Mouse (Mus musculus): ENCODE measurements around the gene Agap1.
A peak's percentile ranks its signal among the peaks of the same experiment; 100 is the strongest.

Gene Agap1

DNA sequence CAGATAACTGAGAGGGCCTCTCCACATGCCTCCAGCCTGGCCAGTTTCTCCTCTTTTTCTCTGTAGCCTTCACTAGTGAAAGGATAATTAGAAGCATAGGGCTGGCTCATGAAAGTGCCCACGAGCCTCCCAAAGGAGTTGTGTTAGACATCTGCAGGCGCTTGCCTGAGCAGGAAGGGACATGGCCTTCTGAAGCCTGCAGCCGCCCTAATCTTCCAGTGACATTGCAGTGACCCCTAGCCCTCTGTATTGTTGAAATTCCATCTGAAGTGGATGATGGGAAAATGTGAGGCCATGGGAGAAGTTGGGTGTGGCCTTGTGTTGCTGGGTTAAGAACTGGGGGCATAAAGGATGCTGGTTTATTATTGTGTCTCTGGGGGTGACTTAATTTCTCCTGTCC lies 269.5 kb downstream of the Agap1 start:
- no peak for DNase-seq

DNA sequence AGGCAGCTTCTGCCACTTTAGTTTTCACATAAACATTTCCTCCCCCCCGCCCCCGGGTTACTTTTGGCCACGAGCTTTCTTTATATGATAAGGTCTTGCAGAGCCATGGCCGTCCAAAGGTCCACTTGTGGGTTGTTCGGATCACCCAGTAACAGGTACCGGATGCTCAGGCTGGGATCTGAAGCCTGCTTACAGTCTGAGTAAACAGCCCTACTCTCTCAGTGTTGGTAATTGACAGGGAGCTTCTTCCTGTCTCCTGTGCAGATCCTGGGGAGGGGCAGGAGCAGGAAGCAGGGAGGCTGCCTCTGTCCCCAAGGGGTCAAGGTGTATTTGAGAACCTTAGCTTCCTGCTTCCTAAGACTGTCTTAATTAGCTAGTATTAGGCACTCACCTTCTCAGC lies 269.9 kb downstream of the Agap1 start:
- no peak for DNase-seq

DNA sequence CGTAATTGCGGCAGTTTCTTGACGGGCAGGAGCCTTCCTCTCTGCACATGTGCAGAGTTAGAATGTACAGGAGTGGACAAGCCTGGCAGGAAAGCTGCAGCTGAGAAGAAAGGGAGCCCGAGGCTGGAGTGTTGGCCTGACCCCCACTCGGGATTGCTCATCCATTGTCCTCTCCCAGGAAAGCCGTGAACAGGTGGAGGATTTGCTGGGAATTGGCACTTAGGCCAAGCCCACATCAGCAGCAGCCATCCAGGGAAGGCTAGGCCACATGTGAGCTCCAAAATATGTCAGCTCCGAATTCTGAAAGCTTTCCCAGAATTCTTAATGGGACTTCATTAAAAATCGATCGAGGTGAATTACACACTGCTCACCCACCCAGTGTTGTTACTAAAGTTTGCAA lies 270.4 kb downstream of the Agap1 start:
- no peak for DNase-seq

DNA sequence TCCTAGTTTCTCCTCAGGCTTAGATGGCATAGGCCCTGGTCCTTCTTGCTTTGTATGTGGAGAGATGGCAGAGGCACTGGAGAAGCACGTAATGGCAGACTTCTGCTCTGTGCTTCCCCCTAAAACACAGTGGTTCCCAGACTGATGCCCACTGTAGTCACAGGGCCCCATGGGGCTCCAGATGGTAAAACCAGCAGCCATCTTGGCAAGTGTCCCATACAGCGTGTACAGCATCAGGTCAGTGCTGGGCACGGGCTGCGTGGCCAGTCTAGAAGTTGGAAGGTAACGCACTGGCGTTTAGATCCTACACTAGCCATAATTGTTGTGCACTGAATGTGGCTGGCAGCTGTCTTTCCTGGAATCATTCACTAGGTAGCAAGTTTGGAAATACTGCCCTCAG lies 273.9 kb downstream of the Agap1 start:
- no peak for DNase-seq

DNA sequence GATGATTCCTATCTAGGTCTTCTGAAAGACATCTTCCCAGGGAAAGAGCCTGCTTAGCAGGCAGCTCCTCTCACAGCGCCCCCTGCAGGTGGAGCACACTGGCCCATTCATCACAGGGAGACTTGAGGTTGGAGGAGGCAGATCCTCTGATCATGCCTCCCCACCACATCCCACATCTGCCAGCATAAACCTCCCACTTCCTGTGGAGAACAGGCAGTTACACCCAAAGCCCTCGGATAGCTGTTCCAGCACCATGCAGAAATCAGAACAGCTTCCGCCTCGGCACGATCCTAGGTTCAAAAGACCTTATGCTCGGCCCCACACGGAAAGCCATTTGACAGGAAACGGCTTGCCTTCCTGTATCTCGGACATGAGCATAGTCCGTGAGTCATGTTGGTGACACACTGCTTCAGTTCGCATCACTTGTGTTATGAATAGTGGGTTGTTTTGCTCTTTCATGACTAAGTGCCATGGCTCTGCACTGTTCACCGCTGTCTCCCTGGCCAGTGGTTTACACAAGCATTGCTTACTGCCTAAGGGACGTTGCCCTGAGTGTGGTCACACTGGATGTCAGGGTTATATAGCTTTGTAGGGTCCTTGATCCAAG lies 276.1 kb downstream of the Agap1 start:
- peak; percentile 41 for DNase-seq

DNA sequence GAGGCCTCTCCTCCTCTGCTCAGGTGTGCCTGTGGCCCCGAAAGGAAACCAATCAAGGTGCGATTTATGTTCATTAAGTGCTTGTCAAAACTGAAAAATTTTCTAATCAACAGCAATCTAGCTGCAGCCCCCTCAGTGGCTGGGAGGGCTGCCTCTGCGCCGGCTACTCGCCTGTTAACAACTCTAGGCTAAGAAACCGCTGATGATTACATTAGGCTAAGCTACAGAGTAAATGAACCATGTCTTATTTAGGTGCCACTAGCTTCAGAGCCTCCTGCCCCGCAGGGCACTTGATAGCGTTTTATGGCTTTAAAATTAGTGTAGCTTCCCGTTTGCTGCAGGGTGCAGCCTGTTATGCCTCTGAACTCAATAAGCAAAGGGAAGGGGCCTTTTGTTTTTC lies 279.8 kb downstream of the Agap1 start:
- DNase-seq, result no peak

DNA sequence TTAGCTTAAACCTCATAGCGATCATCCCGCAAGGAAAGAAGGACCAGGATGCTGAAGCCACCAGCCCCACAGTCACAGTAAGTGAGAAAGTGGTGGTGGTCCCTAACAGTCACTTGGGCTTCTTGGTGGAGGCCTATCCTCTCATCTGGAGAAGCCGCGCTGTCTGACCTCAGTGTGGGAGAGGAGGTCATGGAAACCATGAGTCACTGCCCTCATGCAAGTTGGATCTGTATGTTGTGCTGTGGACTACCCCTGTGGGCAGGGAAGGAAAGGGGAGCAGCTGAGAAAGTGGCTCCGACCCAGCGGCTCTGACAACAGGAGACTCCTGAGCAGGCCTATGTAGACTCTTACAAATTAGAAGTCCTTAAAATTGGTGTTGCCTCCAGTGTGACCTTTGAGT lies 280.5 kb downstream of the Agap1 start:
- DNase-seq, result no peak

DNA sequence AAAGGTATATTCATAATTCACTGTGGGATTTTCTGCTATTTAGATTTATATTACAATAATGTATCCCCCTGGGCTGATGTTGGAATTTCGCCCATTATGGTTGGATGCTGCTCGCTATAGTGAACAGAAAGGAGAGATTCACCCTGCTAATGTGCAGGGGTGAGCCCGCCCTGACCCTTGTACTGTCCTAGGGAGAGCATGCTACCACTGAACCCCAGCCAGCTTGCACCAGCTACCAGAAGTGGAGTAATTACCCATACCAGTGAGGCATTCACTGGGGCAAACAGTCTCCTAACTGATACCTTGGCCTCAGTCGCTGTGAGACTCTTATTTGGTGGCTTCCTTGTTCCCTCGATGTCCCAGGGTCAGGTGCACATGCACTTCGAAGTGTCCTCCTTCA lies 281.4 kb downstream of the Agap1 start:
- DNase-seq, result no peak

DNA sequence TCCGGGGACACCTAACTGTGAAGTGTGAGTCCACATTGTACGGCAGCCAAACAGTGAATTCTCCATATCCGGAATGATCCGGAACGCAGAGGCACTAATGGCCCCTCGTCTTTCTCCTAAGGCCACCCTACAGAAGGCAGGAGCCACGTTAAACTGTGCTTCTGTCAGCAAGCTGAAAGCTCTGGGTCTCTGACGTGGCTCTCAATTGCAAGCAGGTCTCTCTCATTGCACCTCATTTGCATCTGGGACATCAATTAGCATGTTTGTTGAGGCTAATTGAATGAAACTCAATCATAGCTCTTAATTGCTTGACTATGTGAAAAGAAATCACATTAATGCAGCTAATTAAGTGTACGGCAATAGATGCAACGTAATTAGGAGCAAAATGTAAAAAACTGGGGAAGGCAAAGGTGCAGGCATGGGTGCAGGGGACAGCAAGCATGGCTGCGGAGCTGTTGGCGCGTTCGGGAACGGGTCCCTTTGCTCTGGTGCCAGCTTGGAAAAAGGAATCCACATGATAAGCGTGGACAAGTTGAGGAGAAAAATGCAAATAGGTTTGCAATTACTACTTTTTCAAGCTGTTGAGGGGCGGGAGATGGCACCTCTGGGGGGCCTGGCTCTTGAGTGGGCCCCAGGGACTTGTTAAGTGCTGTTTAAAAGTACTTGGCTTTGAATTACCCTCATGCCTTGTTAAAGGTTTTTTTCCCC lies 284.6 kb downstream of the Agap1 start:
- DNase-seq, result no peak

DNA sequence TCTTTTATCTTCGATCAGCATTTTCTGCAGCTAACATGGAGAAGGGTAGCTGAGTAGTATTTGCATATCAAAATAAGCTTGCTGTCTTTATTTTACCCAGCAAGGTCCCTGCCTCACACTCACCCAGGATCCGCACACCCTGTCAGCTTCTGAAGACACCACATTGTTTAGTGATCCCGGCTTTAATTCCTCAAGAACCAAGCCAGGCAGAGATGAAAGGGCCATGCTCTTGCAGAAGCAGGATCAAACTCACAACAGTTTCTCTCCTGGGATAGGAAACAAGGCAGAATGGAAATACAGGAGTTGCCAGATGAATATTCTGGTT lies 285.1 kb downstream of the Agap1 start:
- DNase-seq, result no peak

DNA sequence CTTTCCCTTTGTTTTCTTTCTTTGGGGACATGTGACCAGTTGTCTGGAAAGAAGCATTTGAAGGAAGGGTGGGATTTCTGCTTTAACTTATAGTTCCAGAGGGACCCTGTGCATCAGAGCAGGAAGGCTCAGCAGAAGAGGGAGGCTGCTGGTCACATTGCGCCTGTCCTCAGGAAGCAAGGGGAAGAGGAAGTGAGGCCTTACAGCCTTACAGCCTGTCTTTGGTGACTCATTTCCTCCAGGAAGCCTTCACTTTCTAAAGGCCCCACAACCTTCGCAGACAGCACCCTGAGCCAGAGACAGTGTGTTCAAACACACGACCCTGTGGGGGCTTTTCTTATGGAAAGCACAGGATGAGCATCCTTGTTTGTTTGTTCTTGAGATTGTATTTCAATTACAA lies 287.8 kb downstream of the Agap1 start:
- peak; percentile 13 for DNase-seq

DNA sequence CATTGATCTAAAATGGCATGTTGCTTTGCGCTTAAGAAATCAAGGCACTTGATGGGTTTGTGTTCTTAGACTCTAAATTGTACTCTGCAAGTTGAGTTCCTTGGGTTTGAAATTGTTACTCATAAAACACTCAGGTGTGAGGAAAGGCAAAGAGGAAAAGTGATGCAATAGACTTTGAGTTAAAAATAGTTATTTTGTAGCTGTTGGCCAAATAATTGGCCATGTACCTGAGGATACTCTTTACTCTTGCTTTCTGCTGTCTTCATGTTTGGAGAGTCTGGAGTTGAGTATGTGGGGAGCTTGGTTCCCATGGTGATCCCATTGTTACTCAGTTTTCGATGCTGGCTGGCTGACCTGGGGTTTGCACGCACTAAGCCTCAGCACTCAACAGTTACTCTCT lies 291.6 kb downstream of the Agap1 start:
- DNase-seq, result no peak

DNA sequence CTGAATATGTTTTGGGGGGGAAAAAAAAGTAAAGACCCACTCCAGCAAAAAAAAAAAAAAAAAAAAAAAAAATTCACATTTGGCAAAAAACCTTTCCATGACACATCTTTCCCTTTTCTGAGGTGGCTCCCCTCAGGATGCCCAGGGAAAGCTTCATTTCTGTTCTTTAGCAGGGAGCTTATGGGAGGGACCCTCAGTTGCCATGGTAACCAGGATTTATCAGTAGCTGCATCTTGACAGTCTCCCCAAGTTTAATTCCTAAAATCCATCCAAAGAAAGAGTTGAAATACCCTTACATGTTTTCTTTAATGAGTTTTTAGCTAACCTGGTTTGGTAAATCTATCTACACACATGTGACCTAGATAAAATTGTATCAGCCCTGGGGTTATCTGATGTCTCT lies 295.1 kb downstream of the Agap1 start:
- no peak for DNase-seq

DNA sequence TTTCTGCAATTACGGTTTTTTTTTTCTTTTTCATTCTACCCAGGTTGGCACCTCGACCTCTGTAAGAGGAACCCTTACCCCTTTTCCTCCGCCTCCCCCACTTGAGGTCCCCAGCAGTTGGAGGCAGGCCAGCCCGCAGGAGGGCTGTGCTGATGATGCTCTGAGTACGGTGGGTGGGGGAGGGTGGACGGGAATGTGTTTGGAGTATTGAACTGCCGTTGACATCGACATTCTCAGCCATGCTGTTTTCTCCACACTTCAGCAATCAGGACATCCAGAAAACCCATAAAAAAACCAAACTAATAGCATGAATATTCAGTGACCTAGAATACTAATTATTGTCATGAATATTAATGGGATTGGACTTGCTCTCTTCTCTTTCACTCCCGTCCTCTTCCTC lies 295.9 kb downstream of the Agap1 start:
- DNase-seq, result no peak

DNA sequence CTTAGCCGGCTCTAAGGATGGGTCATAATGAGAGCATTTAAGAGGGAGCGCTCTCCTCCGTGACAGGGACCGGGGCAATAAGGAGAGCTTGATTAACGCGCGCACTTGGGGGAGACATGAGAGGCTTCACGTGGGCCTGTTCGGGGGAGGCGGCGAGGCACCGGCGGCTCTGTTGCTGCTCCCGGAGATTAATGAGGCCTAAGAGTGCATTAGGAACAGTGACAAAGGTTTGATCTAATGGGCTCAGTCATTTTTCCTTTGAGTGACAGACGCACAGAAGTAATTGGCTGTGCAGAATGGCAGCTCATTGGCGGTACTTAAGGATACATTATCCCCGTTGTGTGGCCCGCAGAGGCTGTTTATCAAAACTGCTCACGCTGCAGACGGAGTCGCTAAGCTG lies 296.3 kb downstream of the Agap1 start:
- DNase-seq, result no peak

DNA sequence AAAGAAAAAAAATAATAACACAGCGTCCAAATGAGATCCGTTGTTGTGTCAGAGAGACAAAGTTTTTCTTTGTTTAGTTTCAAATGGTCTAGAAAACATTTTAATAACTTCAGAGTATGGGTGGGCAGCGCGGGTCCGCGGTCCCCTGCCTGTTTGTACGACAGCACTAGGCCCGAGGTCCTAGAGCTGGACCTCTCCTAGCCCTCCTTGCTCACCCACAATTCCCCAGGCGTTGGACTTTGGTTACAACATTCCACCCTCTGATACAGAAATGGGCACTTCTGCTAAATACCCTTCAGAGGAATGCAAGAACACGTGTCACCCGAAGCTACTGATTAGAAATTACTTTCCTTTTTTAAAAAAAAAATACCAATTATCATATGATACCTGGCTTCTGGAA lies 296.7 kb downstream of the Agap1 start:
- no peak for DNase-seq

DNA sequence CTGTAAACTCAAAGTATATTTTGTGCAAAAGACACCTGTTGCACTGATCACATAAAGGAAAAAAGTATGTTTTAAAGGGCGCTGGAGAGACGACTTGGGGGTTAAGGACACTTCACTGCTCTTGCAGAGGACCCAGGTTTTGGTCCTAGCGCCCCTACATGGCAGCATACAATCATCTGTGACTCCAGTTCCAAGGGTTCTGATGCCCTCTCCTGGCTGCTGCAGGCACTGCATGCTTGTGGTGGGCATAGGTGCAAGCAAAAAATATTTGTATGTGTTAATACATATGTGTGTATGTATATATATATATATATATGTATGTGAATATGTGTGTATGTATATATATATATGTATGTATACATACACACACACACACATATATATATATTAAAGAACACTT lies 298.1 kb downstream of the Agap1 start:
- DNase-seq, result peak; percentile 32

DNA sequence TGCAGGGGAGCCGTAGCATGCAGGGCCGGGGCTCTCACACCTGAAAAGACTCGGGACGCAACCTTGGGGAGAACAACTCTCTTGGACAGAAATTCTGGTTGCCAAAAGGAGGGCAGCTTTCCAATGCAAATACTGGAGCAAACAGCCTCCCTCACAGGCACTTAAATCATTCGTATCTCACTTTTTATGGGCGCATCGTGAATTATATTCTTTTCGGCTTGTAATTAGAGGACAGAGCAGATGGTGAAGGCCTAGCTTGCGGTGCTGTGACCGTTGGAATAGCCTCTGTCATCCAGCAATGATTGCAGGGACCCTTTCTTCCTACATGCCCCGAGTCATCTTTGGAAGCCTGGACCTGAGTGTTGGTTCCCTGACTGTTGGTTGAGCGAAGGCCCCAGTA lies 300.8 kb downstream of the Agap1 start:
- no peak for DNase-seq

DNA sequence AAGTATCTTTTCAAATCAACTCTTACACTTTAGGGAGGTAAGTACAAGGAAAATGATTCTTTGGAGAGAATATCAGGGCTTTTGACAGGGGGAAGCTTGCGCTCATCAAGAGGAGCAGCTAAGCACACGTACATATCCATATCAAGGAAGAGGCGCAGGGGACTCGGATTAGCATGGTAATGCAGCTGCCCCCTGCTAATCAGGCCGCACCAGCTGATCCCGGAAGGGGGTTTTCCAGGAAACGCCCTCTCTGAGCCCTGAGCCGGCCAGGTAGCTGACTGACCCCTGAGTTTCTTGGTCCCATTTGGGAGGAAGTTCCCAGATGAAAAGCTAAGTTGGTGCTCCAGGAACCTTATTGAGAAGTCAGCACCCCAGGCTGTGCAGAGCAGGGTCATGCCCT lies 301.8 kb downstream of the Agap1 start:
- DNase-seq, result no peak

DNA sequence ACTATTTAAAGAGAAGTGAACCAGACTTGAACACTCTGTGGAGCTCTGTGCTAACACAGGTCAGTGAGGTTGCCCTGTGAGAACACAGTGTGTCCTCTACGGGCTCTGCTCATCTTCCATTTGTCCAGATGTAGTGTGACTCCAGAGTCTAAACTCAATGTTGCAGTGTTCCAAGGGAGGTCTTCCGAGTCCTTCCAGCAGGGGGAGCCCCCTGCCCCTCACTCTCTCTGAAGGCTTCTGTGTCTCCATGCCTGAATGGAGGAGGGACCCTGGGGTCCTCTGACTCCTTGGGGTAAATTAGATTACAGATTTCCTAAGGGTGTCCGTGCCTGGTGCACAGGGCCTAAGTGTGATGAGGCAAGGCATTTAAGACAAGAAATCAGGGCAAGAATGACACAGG lies 302.9 kb downstream of the Agap1 start:
- peak; percentile 19 for DNase-seq

DNA sequence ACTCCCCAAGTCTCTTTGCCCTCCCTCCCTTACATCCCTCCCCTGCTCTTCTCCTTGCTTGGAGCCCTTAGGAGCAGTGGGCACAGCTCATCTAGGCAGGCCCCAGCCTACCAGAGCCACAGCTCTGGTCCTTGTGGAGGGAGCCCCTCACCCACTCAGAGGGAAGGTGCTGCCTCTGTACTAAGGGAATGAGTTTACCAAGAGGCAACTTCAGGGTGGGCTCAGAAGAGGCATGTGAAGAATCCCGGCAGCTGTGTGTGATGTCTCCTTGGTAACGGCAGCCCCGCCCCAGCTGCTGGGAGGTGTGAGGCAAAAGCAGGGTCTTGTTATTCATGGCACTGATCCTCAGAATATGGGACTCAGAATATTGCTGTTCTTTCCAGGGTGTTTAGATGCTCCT lies 309.3 kb downstream of the Agap1 start:
- DNase-seq, result peak; percentile 18

DNA sequence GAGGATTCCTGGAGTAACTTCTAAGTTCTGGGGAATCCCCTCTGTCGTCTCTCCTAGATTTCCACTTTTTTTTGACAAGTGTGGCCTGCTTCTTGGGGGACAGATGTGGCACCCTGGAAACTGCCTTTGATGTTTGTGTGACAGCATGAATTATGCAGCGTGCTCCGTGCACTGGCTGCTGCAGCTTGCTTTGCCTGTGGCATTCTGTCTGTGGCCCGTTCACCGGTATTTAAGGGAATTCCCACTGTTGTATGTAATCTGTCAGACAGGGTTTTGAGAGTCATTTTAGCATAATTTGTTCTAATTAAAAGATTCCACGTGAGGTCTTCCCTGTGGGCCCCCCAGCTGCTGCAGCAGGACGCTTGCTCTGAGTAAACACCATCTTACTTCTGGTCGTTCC lies 312.3 kb downstream of the Agap1 start:
- DNase-seq, result no peak

DNA sequence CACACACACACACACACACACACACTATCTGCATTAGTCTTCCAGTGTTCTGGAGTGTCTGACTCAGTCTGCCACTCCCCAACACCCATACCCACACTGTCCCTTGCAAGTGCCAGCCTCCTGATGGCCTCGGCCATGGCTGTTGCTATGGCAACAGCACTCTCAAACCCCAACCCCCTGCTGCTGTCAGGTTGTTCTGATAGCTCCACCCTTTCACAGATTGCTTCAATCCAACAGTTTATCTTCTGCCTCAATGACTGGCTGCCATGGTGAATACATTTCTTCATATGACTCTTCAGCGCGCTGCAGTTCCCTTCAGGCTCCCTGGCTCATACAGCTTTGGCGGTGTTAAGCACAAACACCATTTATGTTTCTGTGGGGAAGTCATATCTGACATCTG lies 315.0 kb downstream of the Agap1 start:
- DNase-seq, result no peak

DNA sequence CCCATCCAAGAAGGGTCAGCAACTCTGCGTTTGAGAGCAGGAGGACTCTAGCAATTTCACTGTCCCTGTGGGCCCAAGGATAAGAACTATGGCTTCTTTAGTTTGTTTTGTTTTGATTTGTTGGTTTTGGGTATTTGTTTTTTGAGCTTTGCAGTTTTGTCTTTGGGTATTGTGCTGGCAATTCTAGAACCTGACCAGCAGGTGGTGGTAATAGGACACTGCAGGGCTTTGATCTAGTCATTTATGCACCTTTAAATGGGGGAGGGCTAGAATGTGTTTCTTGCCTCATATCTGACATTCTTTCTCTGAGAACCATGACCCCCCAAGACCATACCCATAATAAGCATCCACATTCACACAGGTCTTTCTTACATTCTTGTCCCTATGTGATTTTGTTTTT lies 315.7 kb downstream of the Agap1 start:
- no peak for DNase-seq

DNA sequence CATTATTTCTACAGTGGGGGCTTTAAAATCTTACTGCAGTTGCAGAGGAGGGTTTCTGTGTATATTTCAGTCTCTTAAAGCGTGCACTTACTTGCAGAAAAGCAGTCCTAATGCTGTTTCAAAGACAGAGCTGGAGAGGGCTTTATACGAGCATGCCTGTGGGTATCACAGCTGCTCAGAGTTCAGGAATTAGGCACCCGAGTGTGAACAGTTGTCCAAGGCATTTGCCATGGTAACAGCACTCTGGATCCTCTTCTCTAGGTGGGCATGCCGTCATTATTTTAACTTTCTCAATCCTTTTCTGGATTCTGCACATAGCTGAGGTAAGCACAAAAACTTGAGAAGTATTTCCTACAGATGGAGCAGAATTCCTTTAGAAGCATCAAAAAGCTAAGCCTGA lies 321.1 kb downstream of the Agap1 start:
- DNase-seq, result no peak

All from lung, postnatal 36 days (tissue).